Mouse (Mus musculus): ENCODE data around the gene Slc25a1. TPM values are rescaled to one million over a fixed set of nuclear protein-coding genes. Genes with fewer than 3 reads are reported as not detected.

Gene Slc25a1
- polyA plus RNA-seq (2012; rRNA removed) = 99.6 and 111 TPM in 2 replicates

DNA sequence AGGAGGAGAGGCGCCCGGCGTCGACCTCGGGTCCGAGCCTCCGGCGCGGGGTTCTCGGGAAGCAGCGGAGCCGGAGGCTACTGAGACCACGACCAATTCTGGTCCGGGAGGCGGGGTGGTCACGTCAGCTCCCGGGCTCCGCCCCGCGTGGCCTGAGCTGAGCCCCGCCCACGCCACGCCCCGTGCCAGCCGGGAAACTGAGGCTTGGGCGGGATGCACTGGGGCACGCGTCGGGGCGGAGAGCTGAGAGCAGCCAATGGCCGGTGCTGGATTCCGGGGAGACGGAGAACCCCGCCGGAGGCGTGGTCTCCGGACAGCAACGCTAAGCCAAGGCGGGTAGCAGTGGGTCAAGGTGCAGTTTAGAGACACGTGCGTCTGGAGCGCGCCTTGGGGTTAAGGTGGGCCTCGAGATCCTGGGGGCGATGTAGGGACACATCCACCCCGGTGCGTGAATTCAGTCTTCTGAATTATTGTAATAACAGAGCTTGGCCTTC lies at the start of gene Slc25a1:
Slc25a1 (minus strand) TSS at position 133 of the 494 bp plus-strand sequence.

DNA sequence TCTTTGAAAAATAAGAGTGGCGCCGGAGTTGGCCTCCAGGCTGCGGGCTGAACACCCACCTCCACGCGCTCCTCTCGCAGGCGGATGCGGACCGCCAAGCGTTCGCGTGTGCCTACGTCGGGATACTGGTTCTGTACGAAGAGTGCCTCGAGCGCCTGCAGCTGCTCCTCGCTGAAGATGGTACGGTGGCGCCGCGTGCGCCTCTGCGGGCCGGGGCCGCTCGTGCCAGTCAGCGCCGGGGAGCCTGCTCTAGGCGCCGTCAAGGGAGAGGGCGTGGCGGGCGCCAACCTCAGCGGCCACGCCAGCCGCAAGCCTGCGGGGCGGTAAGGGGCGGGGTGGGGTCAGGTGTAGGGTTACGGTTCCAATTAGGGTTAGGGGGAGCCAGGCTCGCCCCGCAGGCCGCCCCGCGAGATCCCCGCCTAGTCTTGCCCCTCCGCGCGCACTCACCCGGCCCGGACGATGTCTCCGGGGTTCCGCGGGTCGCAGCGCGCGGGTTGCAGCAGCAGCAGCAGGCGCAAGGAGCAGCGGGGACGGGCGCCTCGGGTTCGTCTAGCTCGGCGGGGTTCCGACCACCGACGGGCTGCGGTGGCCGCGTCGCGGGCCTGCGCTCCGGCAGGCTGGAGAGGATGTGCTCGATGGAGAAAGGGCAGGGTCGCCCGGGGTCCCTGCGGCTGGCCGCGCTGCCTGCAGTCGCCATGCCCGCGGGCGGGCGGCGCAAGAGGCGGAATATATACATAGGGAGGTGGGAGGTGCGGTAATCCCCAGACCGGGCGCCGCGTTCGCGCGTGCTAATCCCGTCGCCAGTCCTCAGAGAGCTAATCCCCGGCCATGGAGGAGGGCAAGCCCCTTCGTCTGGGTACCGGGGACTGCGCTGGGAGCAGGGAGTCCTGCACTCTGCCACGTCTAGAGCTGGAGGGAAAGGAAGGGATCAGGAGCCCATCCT lies 13.4 kb downstream of the Slc25a1 start, which contains the start of gene Gsc2:
Gsc2 (minus strand) TSS at position 753 of the 943 bp plus-strand sequence.

GRCm38 (mm10) chr16:17911052-17911595 lies 16.9 kb downstream of the Slc25a1 start, which contains the start of gene Ess2:
Ess2 (minus strand) TSS chr16:17911348.

DNA sequence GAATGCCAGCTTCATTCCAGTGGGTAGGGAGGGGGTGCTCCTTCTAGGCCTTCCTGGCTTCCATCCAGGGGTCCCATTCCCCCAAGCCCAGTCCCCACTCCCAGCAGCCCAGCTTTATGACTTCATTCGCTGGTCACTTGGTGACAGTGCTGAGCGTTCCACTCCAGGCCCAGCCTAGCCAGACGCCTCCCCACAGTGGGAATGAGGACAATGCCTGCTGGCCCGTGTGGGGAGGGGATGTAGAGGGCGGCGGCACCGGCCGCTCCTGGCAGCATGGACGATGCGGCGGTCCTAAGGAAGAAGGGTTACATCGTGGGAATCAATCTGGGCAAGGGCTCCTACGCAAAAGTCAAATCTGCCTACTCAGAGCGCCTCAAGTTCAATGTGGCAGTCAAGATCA lies 29.6 kb downstream of the Slc25a1 start, which contains the start of the genes Dgcr2 and Tssk2:
Dgcr2 (minus strand) TSS at position 101 of the 400 bp plus-strand sequence.
Tssk2 (plus strand) TSS at position 176 of the 400 bp plus-strand sequence.

GRCm38 (mm10) chr16:17893923-17894322 lies 34.1 kb downstream of the Slc25a1 start, which contains the start of gene Tssk1:
Tssk1 (plus strand) TSS chr16:17894223.

GRCm38 (mm10) chr16:17891567-17891959 lies 36.5 kb downstream of the Slc25a1 start, which contains the start of gene Gm20518:
Gm20518 (minus strand) TSS chr16:17891671.

Other genes starting within 250 kb of the Slc25a1 start
- gene Med15, start 195.3 kb downstream of the Slc25a1 start, polyA plus RNA-seq (2012; rRNA removed) = 47.0 and 59.7 TPM in 2 replicates
- 114 and 117 TPM in 2 replicates for gene Klhl22, start 168.6 kb downstream of the Slc25a1 start, polyA plus RNA-seq (2012; rRNA removed)
- 6.4 and 9.0 TPM in 2 replicates for gene Scarf2, start 130.9 kb downstream of the Slc25a1 start, polyA plus RNA-seq (2012; rRNA removed)
- 6.2 and 6.7 TPM in 2 replicates for gene B830017H08Rik, start 95.1 kb downstream of the Slc25a1 start, polyA plus RNA-seq (2012; rRNA removed)
- 12.7 TPM in 2 replicates for gene Car15, start 89.9 kb downstream of the Slc25a1 start, polyA plus RNA-seq (2012; rRNA removed)
- gene Gm20518, start 36.5 kb downstream of the Slc25a1 start, polyA plus RNA-seq (2012; rRNA removed) = 2.6 and 2.9 TPM in 2 replicates
- gene Tssk1, start 34.0 kb downstream of the Slc25a1 start, polyA plus RNA-seq (2012; rRNA removed) = 0.03 TPM in 2 replicates
- gene Dgcr2, start 29.7 kb downstream of the Slc25a1 start, polyA plus RNA-seq (2012; rRNA removed) = 101 and 111 TPM in 2 replicates
- gene Tssk2, start 29.6 kb downstream of the Slc25a1 start, polyA plus RNA-seq (2012; rRNA removed) = not detected in 2 replicates
- 46.0 and 47.1 TPM in 2 replicates for gene Ess2, start 16.9 kb downstream of the Slc25a1 start, polyA plus RNA-seq (2012; rRNA removed)
- 0.17 and 0.47 TPM in 2 replicates for gene Gsc2, start 13.2 kb downstream of the Slc25a1 start, polyA plus RNA-seq (2012; rRNA removed)
- gene Vpreb2, start 52.2 kb upstream of the Slc25a1 start, polyA plus RNA-seq (2012; rRNA removed) = not detected in 2 replicates
- gene Dgcr6, start 124.6 kb upstream of the Slc25a1 start, polyA plus RNA-seq (2012; rRNA removed) = 111 and 117 TPM in 2 replicates
- 6.3 and 8.4 TPM in 2 replicates for gene Prodh, start 162.0 kb upstream of the Slc25a1 start, polyA plus RNA-seq (2012; rRNA removed)
- gene Rtn4r, start 199.4 kb upstream of the Slc25a1 start, polyA plus RNA-seq (2012; rRNA removed) = 68.5 and 70.7 TPM in 2 replicates

Measured in central nervous system, embryonic 18 days (tissue).